Mouse (Mus musculus): ENCODE results near the gene Clmn. TPM values are rescaled to one million over a fixed set of nuclear protein-coding genes. Genes with fewer than 3 reads are reported as not detected.

The Clmn gene
- 11.7 and 17.2 TPM in 2 replicates for polyA plus RNA-seq (2012; rRNA removed)

DNA sequence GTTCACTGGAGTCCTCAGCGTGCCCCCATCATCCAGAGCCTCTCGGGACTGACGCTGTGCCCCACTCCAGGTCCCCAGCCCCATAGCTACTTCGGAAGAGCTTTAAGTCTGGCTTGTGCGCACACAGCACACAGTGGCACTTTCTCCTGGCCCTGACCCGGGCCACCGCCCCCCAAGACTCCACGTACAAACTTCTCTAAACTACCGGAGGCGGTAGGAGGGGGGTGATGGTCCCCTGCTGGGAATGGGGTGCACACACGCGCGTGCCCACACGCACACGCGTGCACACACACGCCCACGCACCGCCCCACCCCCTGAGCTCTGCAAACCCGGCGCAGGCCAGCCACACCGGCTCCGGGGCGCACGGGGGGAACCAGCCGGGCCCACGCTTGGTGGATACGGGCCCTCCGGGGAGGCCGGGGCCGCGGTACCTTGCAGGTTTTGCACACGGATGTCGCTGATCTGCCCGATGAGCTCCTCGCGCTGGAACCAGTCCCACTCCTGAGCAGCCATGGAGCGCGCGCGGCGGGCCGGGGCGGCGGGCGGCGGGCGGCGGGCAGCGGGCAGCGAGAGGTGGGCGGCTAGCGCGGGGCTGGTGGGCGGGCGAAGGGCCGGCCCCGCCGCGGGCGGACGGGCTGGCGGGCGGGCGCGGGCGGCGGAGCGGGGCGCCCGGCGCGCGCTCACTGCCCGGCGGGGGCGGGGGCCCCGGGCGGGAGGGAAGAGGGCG, at the start of gene Clmn:
Gene Clmn, minus strand, starts transcription at position 638 of the 727 bp plus-strand sequence.
- DNase-seq (ENCODE audit: low read depth): no peak

DNA sequence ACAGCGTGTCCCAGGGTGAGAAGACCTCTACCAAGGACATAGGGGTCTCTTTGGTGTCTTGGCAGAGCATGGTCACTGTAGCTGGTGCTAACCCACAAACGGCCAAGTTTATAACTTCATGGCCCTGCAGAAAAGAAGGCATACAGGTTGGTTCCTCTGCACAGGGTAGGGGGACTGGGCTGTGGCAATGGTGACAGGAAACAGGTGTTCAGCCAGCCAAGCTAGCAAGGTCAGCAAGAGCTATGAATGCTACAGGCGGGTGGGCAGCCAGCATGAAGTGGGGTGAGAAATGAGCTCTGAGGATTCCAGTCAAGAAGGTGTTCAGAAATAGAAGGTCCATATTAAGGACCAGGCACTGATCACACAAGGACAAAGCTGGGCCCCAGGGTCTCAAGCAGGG, 48.1 kb upstream of the Clmn start:
- no peak for DNase-seq (ENCODE audit: low read depth)

- no peak for DNase-seq (ENCODE audit: low read depth)
These were observed 47.5 kb upstream of the Clmn start for GRCm38 (mm10) chr12:104912281-104912933.

GRCm38 (mm10) chr12:104909750-104910149, 44.9 kb upstream of the Clmn start:
- DNase-seq (ENCODE audit: low read depth): no peak

- no peak for DNase-seq (ENCODE audit: low read depth)
These were observed 44.1 kb upstream of the Clmn start for GRCm38 (mm10) chr12:104908986-104909385.

DNA sequence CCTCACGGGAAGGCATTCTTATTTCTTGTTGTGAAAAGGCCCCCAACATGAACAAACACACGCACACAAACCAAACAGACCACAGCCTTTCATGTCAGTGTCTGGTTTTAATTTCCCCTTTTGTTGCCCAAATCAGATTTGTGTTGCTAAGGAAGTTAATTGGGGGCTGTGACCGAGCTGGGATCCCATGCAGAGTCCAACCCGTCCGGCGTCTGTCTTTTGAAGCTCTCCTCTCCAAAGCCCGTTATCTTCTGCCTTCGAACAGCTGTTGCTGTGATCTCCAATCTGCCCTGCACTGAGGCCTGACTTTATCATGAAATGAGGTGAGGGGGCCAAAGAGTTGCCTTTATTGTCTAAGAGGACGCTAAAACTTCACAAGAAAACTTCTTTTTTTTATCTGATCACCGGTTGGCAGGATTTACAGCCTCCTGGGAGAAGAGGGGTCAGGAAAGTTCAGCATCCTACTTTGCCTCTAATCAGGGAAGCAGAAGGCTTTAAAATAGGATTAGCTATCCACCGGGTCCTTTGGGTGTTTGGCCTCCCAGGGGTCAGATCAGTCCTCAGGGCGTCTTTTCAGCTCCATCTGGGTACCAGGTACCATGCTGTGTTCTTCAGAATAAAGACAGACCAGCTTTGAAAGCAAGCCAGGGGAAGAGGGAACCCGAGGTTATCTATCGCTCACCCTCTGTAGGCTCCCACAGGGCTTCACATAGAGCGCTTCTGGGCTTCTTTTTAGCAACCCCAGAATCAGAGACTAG, 43.3 kb upstream of the Clmn start:
- no peak for DNase-seq (ENCODE audit: low read depth)

- no peak for DNase-seq (ENCODE audit: low read depth)
These were observed 42.3 kb upstream of the Clmn start for GRCm38 (mm10) chr12:104907133-104907532.

GRCm38 (mm10) chr12:104904138-104904537, 39.3 kb upstream of the Clmn start:
- no peak for DNase-seq (ENCODE audit: low read depth)

DNA sequence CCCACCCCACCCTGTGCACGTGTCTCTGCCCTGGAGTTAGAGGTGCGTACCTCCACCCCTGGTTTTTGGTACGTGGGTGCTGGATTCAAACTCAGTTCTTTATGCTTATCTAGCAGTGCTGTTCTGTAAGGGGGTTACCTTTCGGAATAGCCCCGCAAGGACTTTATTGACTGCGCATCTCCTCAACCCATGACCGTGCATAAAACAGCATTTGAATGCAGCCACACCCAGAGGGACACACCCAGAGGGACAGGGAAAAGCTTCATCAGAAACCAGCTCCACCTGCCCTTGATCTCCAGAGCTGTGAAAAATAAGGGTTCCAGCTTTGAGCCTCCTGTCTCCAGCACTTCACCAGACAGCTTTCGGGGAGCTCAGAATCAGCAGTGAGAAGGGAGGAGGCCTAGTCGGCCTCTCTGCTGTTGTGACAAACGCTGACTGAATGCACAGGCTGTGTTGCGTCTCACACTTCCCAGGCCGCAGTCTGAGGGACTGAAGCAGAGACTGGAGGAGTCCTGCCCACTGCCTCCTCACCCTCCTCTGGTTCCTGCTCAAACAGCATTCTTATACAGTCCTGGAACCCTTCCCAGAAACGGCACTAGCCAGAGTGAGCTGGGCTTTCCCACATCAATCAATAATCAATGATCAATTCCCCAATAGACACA, 37.6 kb upstream of the Clmn start:
- DNase-seq (ENCODE audit: low read depth): no peak

DNA sequence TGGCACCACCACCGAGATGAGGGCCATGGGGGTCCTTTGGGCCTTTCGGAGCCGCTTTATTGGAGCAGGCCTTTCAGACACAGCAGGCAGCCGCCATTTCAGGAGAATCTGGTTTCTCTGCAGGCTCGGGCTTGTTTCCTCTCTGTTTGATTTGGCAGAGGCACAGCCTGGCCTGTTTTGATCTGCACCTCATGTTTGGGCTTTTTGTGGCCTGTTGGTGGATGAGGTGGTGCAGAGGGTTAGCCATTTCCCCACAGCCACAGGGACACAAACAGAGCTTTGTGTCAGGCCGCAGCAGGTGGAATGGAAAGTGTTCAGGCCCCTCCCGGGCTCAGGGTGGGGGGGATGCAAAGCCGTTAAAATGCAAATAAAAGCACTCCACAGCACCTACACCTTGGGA, 36.4 kb upstream of the Clmn start:
- DNase-seq (ENCODE audit: low read depth): peak; percentile 51

DNA sequence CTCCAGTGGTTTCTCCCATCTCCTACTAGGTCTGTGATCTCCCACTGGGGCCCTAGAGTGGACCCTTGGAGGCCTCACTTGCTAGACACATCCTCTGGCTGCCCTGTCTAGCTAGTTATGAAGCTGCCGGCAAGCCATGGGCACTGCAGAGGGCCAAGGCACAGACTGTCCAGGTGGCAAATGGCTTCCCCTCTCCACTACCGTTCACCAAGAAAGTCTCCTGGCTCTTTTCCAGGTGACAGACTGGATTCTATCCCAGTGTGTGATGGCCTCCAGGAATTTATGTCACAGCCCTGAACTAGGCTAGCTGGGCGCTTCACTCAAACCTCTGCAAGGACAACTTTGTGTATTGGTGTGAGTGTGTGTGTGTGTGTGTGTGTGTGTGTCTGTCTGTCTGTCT, 35.0 kb upstream of the Clmn start:
- DNase-seq (ENCODE audit: low read depth): no peak

DNA sequence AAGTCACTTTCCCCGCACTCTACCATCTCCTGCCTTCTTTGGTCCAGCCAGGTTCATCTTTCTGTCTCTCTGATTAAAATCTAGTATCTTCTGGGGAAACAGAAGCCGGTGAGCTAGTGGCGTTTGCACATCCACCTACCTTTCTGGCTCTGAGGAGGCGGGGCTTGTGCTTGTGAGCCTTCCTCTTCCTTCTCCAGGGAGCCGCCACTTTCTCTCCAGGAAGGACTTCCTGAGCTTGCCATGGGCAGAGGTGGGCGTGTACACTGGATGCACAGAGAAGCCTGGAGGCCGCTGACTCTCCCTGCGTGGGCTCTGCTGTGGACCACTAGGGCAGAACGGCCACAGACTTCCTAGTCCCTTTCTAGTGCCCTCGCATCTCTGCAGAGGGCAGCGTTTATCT, 34.3 kb upstream of the Clmn start:
- no peak for DNase-seq (ENCODE audit: low read depth)

GRCm38 (mm10) chr12:104898718-104899117, 33.8 kb upstream of the Clmn start:
- no peak for DNase-seq (ENCODE audit: low read depth)

- DNase-seq (ENCODE audit: low read depth): no peak
These were observed 32.3 kb upstream of the Clmn start for GRCm38 (mm10) chr12:104897051-104897618.

DNA sequence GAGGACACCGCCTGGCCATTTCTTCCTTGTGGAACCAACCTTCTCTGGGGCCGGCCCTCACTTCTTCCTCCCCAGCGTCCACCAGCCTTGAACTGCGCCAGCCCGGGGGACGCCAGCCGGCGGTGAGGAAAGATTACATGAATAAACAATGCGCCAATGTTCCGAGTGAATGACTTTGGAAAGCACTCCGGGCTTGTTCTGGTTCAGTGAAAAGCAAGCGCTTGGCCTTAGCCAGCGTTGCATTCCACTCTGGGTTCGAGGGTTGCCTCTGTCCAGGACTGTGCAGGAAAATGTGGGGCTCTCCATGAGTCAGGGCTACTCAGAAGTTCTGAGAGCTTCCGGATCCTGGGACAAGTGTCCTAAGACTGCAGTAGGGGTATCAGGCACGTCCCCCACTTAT, 31.8 kb upstream of the Clmn start:
- no peak for DNase-seq (ENCODE audit: low read depth)

GRCm38 (mm10) chr12:104892245-104892644, 27.4 kb upstream of the Clmn start:
- DNase-seq (ENCODE audit: low read depth): no peak

GRCm38 (mm10) chr12:104890066-104890465, 25.2 kb upstream of the Clmn start:
- DNase-seq (ENCODE audit: low read depth): no peak

DNA sequence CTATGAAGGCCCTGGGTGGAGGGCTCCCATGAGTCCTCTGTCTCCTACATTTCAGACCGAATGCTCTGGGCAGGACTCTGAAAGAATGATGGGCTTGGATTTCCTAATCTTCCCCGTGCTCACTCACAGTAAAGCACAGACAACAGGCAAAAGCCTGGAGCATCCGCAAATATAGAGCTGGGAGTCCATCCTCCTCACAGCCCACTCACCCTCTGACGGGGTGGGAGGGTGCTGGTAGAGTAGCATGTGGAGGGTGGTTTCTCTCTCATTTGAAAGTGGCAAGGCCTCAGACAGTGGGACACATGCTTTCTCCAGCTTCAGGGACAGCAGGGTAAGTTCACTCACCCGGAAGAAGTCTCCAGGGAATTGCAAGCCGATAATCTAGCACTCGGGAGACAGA, 21.2 kb upstream of the Clmn start:
- DNase-seq (ENCODE audit: low read depth): no peak

GRCm38 (mm10) chr12:104882533-104882932, 17.7 kb upstream of the Clmn start:
- DNase-seq (ENCODE audit: low read depth): no peak

DNA sequence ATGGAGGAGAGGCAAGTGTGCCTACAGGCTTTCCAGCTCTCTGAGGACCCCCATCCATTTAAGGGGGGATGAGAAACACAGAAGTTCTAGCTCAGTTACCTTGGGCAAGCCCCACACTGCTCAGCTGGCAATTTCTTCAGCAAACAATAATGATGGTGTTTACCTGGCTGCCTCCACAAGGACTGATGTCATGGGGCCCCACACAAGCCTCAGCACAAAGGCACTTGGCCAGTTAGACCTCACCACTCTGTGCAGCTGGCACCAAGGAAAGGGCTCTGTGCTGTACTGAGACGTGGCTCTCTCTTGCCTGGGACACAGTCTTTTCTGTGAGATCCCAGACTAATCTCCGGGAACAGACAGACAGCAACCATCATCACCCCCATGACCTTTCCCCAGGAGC, 17.2 kb upstream of the Clmn start:
- DNase-seq (ENCODE audit: low read depth): no peak

GRCm38 (mm10) chr12:104881518-104882060, 16.7 kb upstream of the Clmn start:
- no peak for DNase-seq (ENCODE audit: low read depth)

- no peak for DNase-seq (ENCODE audit: low read depth)
These were observed 15.5 kb upstream of the Clmn start for GRCm38 (mm10) chr12:104880367-104880766.

Measured in gonadal fat pad, adult 2 months (tissue).